Mouse (Mus musculus): ENCODE results near the gene Hras. TPM values are rescaled to one million over a fixed set of nuclear protein-coding genes. Genes with fewer than 3 reads are reported as not detected.

Gene Hras
- polyA plus RNA-seq, 1 experiment, result 29.0 TPM

DNA sequence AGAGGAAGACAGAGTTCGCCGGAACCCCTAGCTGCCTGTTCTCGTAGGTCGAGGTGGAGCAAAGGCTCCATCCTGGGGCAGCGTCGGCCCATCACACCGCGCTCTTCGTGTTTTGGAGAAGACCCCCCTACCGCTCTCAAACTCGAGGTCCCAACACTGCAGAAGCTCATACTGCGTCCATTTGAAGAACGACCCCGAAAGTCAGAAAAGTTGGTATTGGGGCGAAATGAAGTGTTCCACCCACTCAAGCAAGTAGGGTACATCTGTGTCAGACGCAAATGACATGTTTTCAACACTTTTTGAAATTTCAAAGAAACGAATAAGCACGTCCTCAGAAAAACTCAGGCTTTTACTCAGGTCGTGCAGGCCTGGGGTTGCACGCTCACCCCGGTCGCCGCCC lies 604 bp upstream of the Hras start:
- peaks cover 18% of the 10 kb centered on the region for H3K36me3 ChIP-seq (ENCODE audit: control insufficient read depth, insufficient read depth, low read length)
- H3K4me1 ChIP-seq (ENCODE audit: control insufficient read depth, insufficient read depth, insufficient read length), result peaks cover 9% of the 10 kb centered on the region; the same call in 1 of the 2 replicates
- peak overlapping the region; percentile 79 for H3K4me3 ChIP-seq (ENCODE audit: extremely low read depth, insufficient read depth, insufficient read length)
- TF ChIP-seq POLR2A (IDR thresholded peaks at IDR 0.05; ENCODE audit: low read depth, low read length) (no peak), CTCF (IDR thresholded peaks at IDR 0.05; ENCODE audit: extremely low read depth, insufficient read depth, insufficient read length, insufficient replicate concordance) (no peak)
- DNase-seq (ENCODE audit: low read depth in 1 of 2, low spot score in 2 of 2), result no peak
- peak overlapping the region; percentile 87 for H3K27ac ChIP-seq (ENCODE audit: insufficient read depth, low read length)
- WGBS, result under 1% methylated on average over 23 of the region's 23 CpGs
- H3K27me3 ChIP-seq (ENCODE audit: control insufficient read depth, insufficient read depth, low read length), result no peaks in the 10 kb centered on the region

DNA sequence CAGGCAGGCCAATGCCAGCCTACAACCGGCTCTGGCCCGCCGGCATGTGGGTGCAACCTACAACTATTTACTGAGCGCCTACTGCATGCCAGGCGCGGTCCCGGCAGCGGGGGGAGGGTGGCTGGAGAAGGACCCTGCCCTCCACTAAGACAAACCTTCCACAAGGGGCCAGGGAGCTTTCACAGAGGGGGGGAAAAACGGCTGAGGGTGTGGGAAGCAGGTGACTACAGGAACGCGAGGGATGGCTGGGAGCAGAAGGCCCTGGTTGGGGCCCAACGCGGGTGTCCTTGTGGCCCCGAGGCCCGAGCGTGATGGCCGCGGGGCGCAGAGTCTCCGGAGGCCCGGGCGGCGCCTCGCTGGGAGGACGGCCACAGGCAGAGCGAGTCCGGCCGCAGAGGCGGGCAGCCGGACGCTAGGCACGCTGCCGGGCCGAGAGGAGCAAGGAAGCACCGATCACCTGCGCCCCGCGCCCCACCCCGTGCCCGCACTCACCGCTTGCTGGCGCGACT lies 403 bp downstream of the Hras start:
- H3K4me1 ChIP-seq (ENCODE audit: control insufficient read depth, insufficient read depth, insufficient read length), result peaks cover 9% of the 10 kb centered on the region; the same call in 1 of the 2 replicates
- 1% methylated on average over 43 of the region's 43 CpGs for WGBS
- TF ChIP-seq POLR2A (IDR thresholded peaks at IDR 0.05; ENCODE audit: low read depth, low read length) (no peak), CTCF (IDR thresholded peaks at IDR 0.05; ENCODE audit: extremely low read depth, insufficient read depth, insufficient read length, insufficient replicate concordance) (no peak)
- no peaks in the 10 kb centered on the region for H3K27me3 ChIP-seq (ENCODE audit: control insufficient read depth, insufficient read depth, low read length)
- H3K36me3 ChIP-seq (ENCODE audit: control insufficient read depth, insufficient read depth, low read length), result peaks cover 21% of the 10 kb centered on the region
- peak overlapping the region; percentile 34; the same call in 1 of the 2 replicates for H3K27ac ChIP-seq (ENCODE audit: insufficient read depth, low read length)
- H3K4me3 ChIP-seq (ENCODE audit: extremely low read depth, insufficient read depth, insufficient read length), result peak overlapping the region; percentile 68
- peak in 1 of 2 experiments; percentile 26 for DNase-seq (ENCODE audit: low read depth in 1 of 2, low spot score in 2 of 2)

DNA sequence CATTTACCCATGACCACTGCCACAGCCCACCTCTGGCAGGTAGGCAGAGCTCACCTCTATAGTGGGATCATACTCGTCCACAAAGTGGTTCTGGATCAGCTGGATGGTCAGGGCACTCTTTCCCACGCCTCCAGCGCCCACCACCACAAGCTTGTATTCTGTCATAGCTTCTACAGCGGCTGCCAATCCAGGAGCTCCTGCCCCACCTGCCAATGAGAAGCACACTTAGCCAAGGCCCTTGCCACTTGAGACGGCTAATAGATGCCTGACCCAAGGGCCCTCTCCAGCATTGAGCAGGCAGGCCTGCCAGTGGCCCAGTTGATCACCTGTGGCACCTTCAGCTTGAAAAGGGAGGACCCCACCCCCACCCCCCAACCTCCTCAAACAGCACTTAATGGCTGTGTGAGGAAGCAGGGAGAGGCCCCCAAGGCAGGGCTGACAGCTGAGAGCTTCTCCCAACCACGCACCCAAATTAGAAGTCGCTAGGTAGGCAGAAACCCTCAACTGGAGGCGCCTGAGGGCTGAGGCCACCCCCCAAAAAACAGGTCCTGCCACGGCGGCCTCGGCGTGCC lies 943 bp downstream of the Hras start:
- no peaks in the 10 kb centered on the region for H3K27me3 ChIP-seq (ENCODE audit: control insufficient read depth, insufficient read depth, low read length)
- DNase-seq (ENCODE audit: low read depth in 1 of 2, low spot score in 2 of 2), result no peak
- 38% methylated on average over 12 of the region's 12 CpGs for WGBS
- H3K4me1 ChIP-seq (ENCODE audit: control insufficient read depth, insufficient read depth, insufficient read length), result peaks cover 9% of the 10 kb centered on the region; the same call in 1 of the 2 replicates
- no peak for TF ChIP-seq POLR2A (IDR thresholded peaks at IDR 0.05; ENCODE audit: low read depth, low read length)
- no peak for TF ChIP-seq CTCF (IDR thresholded peaks at IDR 0.05; ENCODE audit: extremely low read depth, insufficient read depth, insufficient read length, insufficient replicate concordance)
- H3K4me3 ChIP-seq (ENCODE audit: extremely low read depth, insufficient read depth, insufficient read length), result peak overlapping the region; percentile 68
- H3K27ac ChIP-seq (ENCODE audit: insufficient read depth, low read length), result no peak overlapping the region
- peaks cover 21% of the 10 kb centered on the region for H3K36me3 ChIP-seq (ENCODE audit: control insufficient read depth, insufficient read depth, low read length)

DNA sequence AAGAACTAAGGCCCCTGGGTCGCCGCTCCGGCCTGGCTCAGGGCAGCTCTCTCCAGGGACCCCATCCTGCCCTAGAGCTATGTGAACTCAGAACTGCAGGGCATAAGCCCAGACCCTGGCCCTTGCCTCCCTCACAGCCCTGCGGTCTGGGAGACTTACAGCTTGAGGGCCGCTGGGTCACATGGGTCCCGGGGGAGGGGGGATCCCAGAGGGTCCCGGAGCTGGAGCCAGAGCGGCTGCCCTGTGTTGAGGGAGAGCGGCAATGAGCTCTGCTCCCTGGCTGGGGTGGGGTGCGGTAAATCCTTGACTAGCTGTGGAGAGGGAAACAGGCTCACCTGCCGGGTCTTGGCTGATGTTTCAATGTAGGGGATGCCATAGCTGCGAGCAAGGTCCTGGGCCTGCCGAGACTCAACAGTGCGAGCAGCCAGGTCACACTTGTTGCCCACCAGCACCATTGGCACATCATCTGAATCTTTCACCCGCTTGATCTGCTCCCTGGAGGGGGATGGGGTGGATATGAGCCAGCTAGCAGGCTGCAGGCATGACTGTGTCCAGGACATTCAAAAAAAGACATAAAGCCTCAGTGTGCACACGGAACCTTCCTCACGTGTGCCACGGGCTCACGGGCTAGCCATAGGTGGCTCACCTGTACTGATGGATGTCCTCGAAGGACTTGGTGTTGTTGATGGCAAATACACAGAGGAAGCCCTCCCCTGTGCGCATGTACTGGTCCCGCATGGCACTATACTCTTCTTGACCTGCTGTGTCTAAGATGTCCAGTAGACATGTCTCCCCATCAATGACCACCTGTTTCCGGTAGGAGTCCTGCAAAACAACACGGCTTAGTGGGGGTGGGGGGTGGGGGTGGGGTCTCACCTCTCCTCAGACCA lies 1.8 kb downstream of the Hras start:
- Histone ChIP-seq H3K27ac (ENCODE audit: insufficient read depth, low read length) (no peak overlapping the region), H3K4me3 (ENCODE audit: extremely low read depth, insufficient read depth, insufficient read length) (no peak overlapping the region), H3K36me3 (ENCODE audit: control insufficient read depth, insufficient read depth, low read length) (peaks cover 21% of the 10 kb centered on the region)

DNA sequence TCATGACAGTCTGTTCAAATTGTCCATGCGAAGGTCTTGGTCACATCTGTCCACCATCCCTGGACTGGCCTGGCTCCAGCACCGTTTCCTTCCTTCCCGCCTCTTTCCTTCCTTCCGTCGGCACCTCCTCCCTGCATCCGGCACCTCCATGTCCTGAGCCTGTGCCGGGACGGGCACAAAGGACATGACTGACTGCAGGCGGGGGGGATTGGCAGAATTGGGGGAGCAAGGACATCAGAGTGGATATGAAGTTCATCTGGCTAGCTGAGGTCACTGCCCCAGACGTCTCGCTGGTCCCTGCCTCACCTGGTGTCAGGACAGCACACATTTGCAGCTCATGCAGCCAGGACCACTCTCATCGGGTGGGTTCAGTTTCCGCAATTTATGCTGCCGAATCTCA lies 2.8 kb downstream of the Hras start:
- H3K36me3 ChIP-seq (ENCODE audit: control insufficient read depth, insufficient read depth, low read length), result peaks cover 21% of the 10 kb centered on the region
- peaks cover 9% of the 10 kb centered on the region; the same call in 1 of the 2 replicates for H3K4me1 ChIP-seq (ENCODE audit: control insufficient read depth, insufficient read depth, insufficient read length)
- no peak overlapping the region for H3K27ac ChIP-seq (ENCODE audit: insufficient read depth, low read length)
- H3K27me3 ChIP-seq (ENCODE audit: control insufficient read depth, insufficient read depth, low read length), result no peaks in the 10 kb centered on the region
- WGBS, result 95% methylated on average over 14 of the region's 14 CpGs
- H3K4me3 ChIP-seq (ENCODE audit: extremely low read depth, insufficient read depth, insufficient read length), result no peak overlapping the region
- no peak for DNase-seq (ENCODE audit: low read depth in 1 of 2, low spot score in 2 of 2)
- TF ChIP-seq POLR2A (IDR thresholded peaks at IDR 0.05; ENCODE audit: low read depth, low read length), result no peak
- no peak for TF ChIP-seq CTCF (IDR thresholded peaks at IDR 0.05; ENCODE audit: extremely low read depth, insufficient read depth, insufficient read length, insufficient replicate concordance)

More for the DNA sequence above, 1.8 kb downstream of the Hras start:
- 95% methylated on average over 24 of the region's 24 CpGs for WGBS
- no peak for DNase-seq (ENCODE audit: low read depth in 1 of 2, low spot score in 2 of 2)
- Histone ChIP-seq H3K4me1 (ENCODE audit: control insufficient read depth, insufficient read depth, insufficient read length) (peaks cover 9% of the 10 kb centered on the region; the same call in 1 of the 2 replicates), H3K27me3 (ENCODE audit: control insufficient read depth, insufficient read depth, low read length) (no peaks in the 10 kb centered on the region)
- TF ChIP-seq POLR2A (IDR thresholded peaks at IDR 0.05; ENCODE audit: low read depth, low read length) (no peak), CTCF (IDR thresholded peaks at IDR 0.05; ENCODE audit: extremely low read depth, insufficient read depth, insufficient read length, insufficient replicate concordance) (no peak)

DNA sequence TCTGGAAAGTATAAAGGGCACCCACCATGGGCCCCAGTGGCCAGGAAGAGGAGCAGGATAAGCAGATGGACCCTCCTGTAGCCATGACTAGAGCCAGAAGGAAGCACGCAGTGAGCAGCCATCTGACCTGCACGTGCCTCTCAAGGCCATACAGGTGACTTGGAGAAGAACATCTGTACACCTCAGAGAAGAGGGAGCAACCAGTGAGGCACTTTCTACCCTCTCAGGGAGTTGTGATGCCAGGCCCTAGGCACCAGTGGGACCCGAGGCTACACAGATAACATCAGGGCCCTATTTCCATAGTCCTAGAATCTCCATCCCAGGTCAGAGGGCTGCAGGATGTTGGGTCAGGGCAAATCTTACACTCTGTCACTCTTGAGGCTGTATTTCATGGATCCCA lies 3.6 kb downstream of the Hras start:
- TF ChIP-seq POLR2A (IDR thresholded peaks at IDR 0.05; ENCODE audit: low read depth, low read length) (no peak), CTCF (IDR thresholded peaks at IDR 0.05; ENCODE audit: extremely low read depth, insufficient read depth, insufficient read length, insufficient replicate concordance) (no peak)
- Histone ChIP-seq H3K4me1 (ENCODE audit: control insufficient read depth, insufficient read depth, insufficient read length) (peaks cover 9% of the 10 kb centered on the region; the same call in 1 of the 2 replicates), H3K4me3 (ENCODE audit: extremely low read depth, insufficient read depth, insufficient read length) (no peak overlapping the region), H3K27me3 (ENCODE audit: control insufficient read depth, insufficient read depth, low read length) (no peaks in the 10 kb centered on the region), H3K36me3 (ENCODE audit: control insufficient read depth, insufficient read depth, low read length) (peaks cover 21% of the 10 kb centered on the region), H3K27ac (ENCODE audit: insufficient read depth, low read length) (no peak overlapping the region)
- 89% methylated on average over 3 of the region's 3 CpGs for WGBS
- no peak for DNase-seq (ENCODE audit: low read depth in 1 of 2, low spot score in 2 of 2)
